Mouse (Mus musculus) forebrain, postnatal 0 days (tissue): Measurements from ENCODE around the gene Osbpl10. TPM values are rescaled to one million over a fixed set of nuclear protein-coding genes. Genes with fewer than 3 reads are reported as not detected.
A peak's percentile ranks its signal among the peaks of the same experiment; 100 is the strongest.

Experiments used
- ATAC-seq: fragments of 200-750 bp; cut with Nextera tagmentation; 2 replicates; pipeline ENCODE4 v1.8.0; 2017; ENCODE audit warnings: mild to moderate bottlenecking, moderate library complexity
- DNase-seq: peaks from one replicate; pipeline ENCODE4 v3.0.0-alpha.2; 2015
- H3K27ac ChIP-seq: fragments of 300-500 bp; sonication (generic); 2 replicates; pipeline ENCODE4 v1.5.1; 2014; ENCODE audit warnings: low read depth, mild to moderate bottlenecking, antibody characterized with exemption, low read length, moderate library complexity, mixed read lengths
- H3K27me3 ChIP-seq: fragments of 300-500 bp; sonication (generic); 2 replicates; pipeline ENCODE4 v1.6.1; 2014; ENCODE audit warnings: mild to moderate bottlenecking, low read length, mixed read lengths; ENCODE audit not compliant: insufficient read depth
- H3K36me3 ChIP-seq: fragments of 300-500 bp; sonication (generic); 2 replicates; pipeline ENCODE4 v1.6.1; 2014; ENCODE audit warnings: mild to moderate bottlenecking, moderate library complexity; ENCODE audit not compliant: insufficient read depth
- H3K4me1 ChIP-seq: fragments of 300-500 bp; sonication (generic); 2 replicates; pipeline ENCODE4 v1.6.1; 2014; ENCODE audit warnings: antibody characterized with exemption; ENCODE audit not compliant: insufficient read depth
- H3K4me2 ChIP-seq: fragments of 300-500 bp; sonication (generic); 2 replicates; pipeline ENCODE4 v1.6.1; 2014; ENCODE audit warnings: low read depth, mild to moderate bottlenecking, moderate library complexity
- H3K4me3 ChIP-seq: fragments of 300-500 bp; sonication (generic); 2 replicates; pipeline ENCODE4 v1.5.1; 2014; ENCODE audit warnings: low read depth, low read length, mixed read lengths
- H3K9ac ChIP-seq: fragments of 300-500 bp; sonication (generic); 2 replicates; pipeline ENCODE4 v1.6.1; 2014; ENCODE audit warnings: mild to moderate bottlenecking
- H3K9me3 ChIP-seq: fragments of 300-500 bp; sonication (generic); 2 replicates; pipeline ENCODE4 v1.6.1; 2016; ENCODE audit warnings: low read length
- CTCF ChIP-seq: sonication (generic); IDR thresholded peaks from 2 replicates; pipeline ENCODE4 v1.5.1; 2016; ENCODE audit warnings: antibody characterized with exemption, control low read depth, low read depth
- WGBS: fragments of 180-500 bp; shearing (Covaris S2); extraction: QIAGEN DNeasy Blood & Tissue Kit; methylation state at CpG from one replicate; pipeline ENCODE4 v1.1.7; 2014; 5-methylcytosine and 5-hydroxymethylcytosine counted together
- polyA plus RNA-seq: library from polyadenylated mRNA; unstranded; fragments of >200 nt; fragmentation: Nextera tagmentation; extraction: Ambion mirVana; gene quantifications from 2 replicates; pipeline ENCODE4 v1.2.1, GENCODE M21; 2015
- total RNA-seq: library from RNA; depleted of rRNA; stranded (reverse); fragments of >200 nt; gene quantifications from 2 replicates; pipeline ENCODE4 v1.2.3, GENCODE M21; 2014

Osbpl10 gene
- total and polyA plus RNA-seq, 2 experiments from 2014 or later = 3.0 to 22.4 TPM

DNA sequence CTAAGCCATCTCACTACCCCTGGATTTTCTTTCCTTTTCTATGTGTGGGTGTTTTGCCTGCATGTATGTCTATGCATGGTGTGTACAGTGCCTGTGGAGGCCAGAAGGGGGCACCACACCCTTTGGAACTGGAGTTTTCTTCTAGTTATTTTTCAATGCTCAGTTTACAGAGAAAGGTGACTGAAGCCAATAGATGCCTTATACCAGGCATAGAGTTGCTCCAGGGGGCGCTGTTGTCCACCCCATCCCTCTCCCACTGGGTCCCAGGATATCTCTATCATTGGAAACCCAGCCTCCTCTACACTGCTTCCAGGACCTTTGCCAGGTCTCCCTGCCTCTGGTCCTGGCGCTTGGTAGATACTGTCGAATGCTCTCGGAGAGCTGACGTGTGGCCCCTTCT lies 184.7 kb downstream of the Osbpl10 start:
- no peak overlapping the region for H3K4me2 ChIP-seq
- 44% methylated on average over 5 of the region's 5 CpGs for WGBS
- H3K27ac ChIP-seq = no peak overlapping the region
- H3K9me3 ChIP-seq = no peaks in the 10 kb centered on the region
- H3K4me1 ChIP-seq = no peaks in the 10 kb centered on the region
- DNase-seq = peak; percentile 49
- peak; percentile 65 for ATAC-seq
- no peaks in the 10 kb centered on the region for H3K27me3 ChIP-seq
- peak; percentile 69 for TF ChIP-seq CTCF
- no peak overlapping the region for H3K4me3 ChIP-seq
- no peak overlapping the region for H3K9ac ChIP-seq
- peaks cover 3% of the 10 kb centered on the region; the same call in 1 of the 2 replicates for H3K36me3 ChIP-seq

DNA sequence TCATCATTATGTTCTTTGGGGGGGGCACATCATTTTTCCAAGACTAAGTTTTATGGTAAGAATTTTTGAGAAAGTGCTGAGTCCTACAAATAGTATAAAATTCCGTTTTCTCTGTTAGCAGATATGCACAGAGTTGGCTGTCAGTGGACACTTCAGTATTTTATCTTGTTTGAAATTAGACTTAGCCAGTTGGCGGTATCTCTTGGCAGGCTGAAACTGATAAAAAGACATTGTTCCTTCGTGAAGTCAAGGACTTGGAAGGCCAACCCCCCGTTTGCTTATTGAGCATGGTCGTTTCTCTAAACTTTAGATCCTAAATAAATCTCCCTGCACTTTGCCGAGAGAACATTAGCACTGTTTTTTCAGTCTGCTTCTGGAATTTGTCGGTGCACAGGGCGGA lies 185.3 kb downstream of the Osbpl10 start:
- Histone ChIP-seq H3K4me1 (no peaks in the 10 kb centered on the region), H3K4me2 (no peak overlapping the region), H3K27ac (no peak overlapping the region), H3K36me3 (peaks cover 3% of the 10 kb centered on the region; the same call in 1 of the 2 replicates), H3K4me3 (no peak overlapping the region), H3K9ac (no peak overlapping the region), H3K27me3 (no peaks in the 10 kb centered on the region), H3K9me3 (no peaks in the 10 kb centered on the region)
- WGBS = 68% methylated on average over 8 of the region's 8 CpGs
- DNase-seq (no peak), ATAC-seq (no peak)
- TF ChIP-seq CTCF = no peak

DNA sequence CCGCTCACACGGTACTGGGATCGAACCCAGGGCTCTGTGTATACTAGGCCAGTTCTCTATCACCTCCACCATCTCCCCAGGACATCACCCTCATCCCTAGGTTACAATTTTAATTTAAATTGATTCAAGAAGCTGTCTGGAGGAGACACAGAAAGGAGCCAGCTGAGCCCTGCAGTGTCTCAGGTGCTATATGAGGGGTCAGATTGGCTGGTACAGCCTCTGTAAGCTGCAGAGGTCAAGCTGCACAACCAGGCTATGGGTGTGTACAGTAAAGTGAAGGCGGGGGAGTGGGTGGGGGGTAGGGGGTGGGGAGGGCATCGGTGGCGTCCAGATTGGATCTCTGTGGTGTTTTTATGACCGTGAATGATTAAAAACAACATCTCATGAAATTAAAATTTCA lies 186.0 kb downstream of the Osbpl10 start:
- 77% methylated on average over 7 of the region's 7 CpGs for WGBS

DNA sequence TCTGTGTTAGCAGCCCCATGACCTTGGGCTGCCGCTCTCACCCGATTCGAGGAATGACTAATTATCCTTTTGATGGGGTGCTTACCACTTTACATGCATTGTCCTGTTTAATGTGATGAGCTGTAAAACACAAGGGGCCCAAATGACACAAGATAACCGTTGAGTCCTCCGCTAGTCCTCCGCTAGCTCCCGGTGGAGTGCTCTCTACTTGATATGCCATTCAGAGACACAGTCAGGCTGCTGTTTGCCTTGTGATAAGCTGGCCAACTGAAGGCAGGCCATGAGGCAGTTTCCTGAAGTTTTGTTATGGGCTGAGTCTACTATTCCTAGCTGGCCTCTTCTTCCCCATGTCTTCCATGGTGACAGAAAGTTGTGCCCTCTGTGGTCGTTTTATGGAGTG lies 187.6 kb downstream of the Osbpl10 start:
- ATAC-seq = no peak
- Histone ChIP-seq H3K27ac (no peak overlapping the region), H3K9ac (no peak overlapping the region), H3K4me2 (no peak overlapping the region), H3K27me3 (no peaks in the 10 kb centered on the region), H3K9me3 (no peaks in the 10 kb centered on the region), H3K4me1 (no peaks in the 10 kb centered on the region), H3K36me3 (peaks cover 3% of the 10 kb centered on the region; the same call in 1 of the 2 replicates), H3K4me3 (no peak overlapping the region)
- WGBS = 81% methylated on average over 8 of the region's 8 CpGs
- DNase-seq = no peak
- no peak for TF ChIP-seq CTCF

More for the DNA sequence above, 186.0 kb downstream of the Osbpl10 start:
- Histone ChIP-seq H3K9ac (no peak overlapping the region), H3K4me3 (no peak overlapping the region), H3K36me3 (peaks cover 3% of the 10 kb centered on the region; the same call in 1 of the 2 replicates), H3K9me3 (no peaks in the 10 kb centered on the region), H3K4me1 (no peaks in the 10 kb centered on the region), H3K4me2 (no peak overlapping the region), H3K27me3 (no peaks in the 10 kb centered on the region), H3K27ac (no peak overlapping the region)
- ATAC-seq (no peak), DNase-seq (no peak)
- no peak for TF ChIP-seq CTCF

DNA sequence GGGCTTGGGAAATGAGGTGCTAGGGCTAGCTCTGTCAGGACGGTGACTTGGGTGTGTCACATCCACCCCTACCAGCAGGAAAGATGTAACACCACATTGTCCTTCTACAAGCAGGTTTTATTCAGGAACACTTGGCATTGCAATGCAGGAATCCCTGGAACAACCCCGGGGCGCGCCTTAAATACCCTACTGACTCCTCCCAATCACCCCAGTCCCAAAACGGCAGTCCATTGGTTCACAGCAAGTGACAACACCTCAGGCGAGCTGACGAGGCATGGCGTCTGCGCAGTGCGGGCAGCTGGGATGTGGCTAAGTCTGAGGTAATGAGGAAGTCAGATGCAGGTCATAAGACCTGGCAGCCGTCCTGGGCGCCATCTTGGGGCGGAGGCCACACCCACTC lies 191.2 kb downstream of the Osbpl10 start:
- Histone ChIP-seq H3K9ac (no peak overlapping the region), H3K4me1 (no peaks in the 10 kb centered on the region), H3K4me3 (no peak overlapping the region), H3K27me3 (no peaks in the 10 kb centered on the region), H3K36me3 (peaks cover 3% of the 10 kb centered on the region; the same call in 1 of the 2 replicates), H3K4me2 (no peak overlapping the region), H3K9me3 (no peaks in the 10 kb centered on the region), H3K27ac (no peak overlapping the region)
- WGBS = 94% methylated on average over 13 of the region's 13 CpGs
- DNase-seq (no peak), ATAC-seq (no peak)
- TF ChIP-seq CTCF = no peak

DNA sequence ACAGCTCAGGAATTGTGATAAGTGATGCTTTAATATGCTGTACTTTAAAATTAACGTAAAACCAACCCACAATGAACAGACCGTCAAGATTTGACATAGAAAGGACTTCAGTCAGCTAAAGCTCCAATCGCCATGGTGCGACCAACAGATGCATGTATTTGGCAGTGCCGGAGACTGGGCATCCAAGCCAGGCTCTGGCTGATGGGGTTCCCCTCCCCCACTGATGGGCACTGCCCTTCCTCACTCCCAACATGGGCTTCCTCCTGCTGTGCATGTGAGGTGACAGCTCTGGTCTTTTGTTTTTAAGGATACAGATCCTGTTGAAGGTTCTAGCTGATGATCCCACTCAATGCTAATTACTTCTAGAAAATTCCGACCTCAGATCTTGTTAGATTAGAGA lies 193.7 kb downstream of the Osbpl10 start:
- H3K9me3 ChIP-seq = no peaks in the 10 kb centered on the region
- no peak overlapping the region for H3K9ac ChIP-seq
- H3K4me2 ChIP-seq = no peak overlapping the region
- ATAC-seq = no peak
- no peaks in the 10 kb centered on the region for H3K4me1 ChIP-seq
- peaks cover 3% of the 10 kb centered on the region; the same call in 1 of the 2 replicates for H3K36me3 ChIP-seq
- no peak overlapping the region for H3K27ac ChIP-seq
- no peak overlapping the region for H3K4me3 ChIP-seq
- no peaks in the 10 kb centered on the region for H3K27me3 ChIP-seq
- 86% methylated on average over 6 of the region's 6 CpGs for WGBS
- no peak for DNase-seq
- no peak for TF ChIP-seq CTCF

DNA sequence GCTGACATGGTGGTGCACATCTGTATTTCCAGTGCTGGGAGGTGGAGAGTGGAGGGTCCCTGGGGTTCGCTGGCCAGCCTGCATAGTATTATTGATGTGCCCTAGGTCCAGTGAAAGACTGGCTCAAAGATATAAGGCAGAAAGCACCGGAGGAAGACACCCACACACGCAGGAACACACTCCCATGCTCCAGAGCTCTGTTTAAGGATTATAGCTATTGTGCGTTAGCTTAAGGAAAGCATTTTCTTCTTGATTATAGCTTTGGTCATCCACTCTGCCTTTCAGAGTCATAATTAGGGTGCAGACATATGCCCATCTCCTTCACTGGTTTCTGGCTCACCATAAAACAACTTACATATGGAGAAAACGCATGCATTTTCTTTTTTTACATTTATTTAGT lies 200.8 kb downstream of the Osbpl10 start:
- Histone ChIP-seq H3K4me1 (no peaks in the 10 kb centered on the region), H3K9ac (no peak overlapping the region), H3K36me3 (no peaks in the 10 kb centered on the region; the same call in 1 of the 2 replicates), H3K27ac (no peak overlapping the region), H3K4me3 (no peak overlapping the region), H3K9me3 (no peaks in the 10 kb centered on the region), H3K4me2 (no peak overlapping the region), H3K27me3 (no peaks in the 10 kb centered on the region)
- 85% methylated on average over 5 of the region's 5 CpGs for WGBS
- DNase-seq (no peak), ATAC-seq (no peak)
- no peak for TF ChIP-seq CTCF
